Mouse (Mus musculus): ENCODE data around the gene Hsf2.
"Not testable (repeated sequence)": the region's sequence is repeated elsewhere in the genome, so short reads cannot be mapped to it uniquely, and the experiment has no call there.

Gene Hsf2

GRCm38 (mm10) chr10:57532218-57533101, 46.3 kb downstream of the Hsf2 start, which contains the start of gene Serinc1:
Gene Serinc1 (minus strand): TSS chr10:57532530.
- DNase-seq (ENCODE audit: low read depth), result peak; percentile 97

- DNase-seq (ENCODE audit: low read depth), result not testable (repeated sequence)
Measured at GRCm38 (mm10) chr10:57543890-57544289, 57.7 kb downstream of the Hsf2 start.

DNA sequence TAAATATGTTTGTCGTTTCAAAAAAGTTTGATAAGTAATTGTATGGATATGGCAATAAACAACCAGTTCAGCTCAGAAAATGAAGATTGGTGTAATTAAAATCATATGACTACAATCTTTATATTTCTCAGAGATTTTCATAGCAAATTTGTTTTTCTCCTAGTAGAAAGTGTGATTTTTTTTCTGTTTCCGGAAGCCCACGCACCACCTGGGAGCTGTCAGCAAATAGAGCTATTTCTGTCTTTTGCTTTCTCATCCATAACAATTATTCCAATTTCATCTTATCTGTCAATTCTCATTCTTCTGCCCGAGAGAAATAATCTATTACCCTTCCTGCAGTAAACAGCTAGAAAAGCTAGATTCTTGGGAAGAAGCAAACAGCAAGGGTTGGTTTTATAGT, 63.4 kb downstream of the Hsf2 start:
- no peak for DNase-seq (ENCODE audit: low read depth)

- no peak for DNase-seq (ENCODE audit: low read depth)
Measured at GRCm38 (mm10) chr10:57553719-57554118, 67.5 kb downstream of the Hsf2 start.

DNA sequence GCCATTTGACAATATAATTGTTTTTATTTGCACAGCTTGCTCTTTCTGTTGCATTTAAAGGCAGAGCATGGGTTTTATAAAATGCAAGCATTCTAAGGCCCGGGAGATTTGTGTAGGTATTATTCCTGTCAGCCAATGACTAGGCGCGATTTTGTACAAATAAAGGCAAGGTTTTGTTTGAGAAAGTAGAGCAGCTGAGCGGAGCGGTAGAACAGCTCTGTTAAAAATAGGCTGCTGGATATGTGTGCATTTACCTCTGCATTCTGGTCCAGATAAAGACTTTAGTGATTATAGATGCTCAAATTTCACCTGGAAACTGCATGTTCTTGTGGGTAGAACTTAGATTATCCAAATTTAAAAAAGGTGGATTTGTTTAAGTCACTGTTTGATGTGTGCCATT, 71.4 kb downstream of the Hsf2 start:
- DNase-seq (ENCODE audit: low read depth), result no peak
